Mouse (Mus musculus) activated CD4-positive, CD25-positive, alpha-beta regulatory T cell, adult 9 weeks (primary cell): Measurements from ENCODE around the gene Zfp467. TPM values are rescaled to one million over a fixed set of nuclear protein-coding genes. Genes with fewer than 3 reads are reported as not detected.

Source experiments
- polyA plus RNA-seq: library from polyadenylated mRNA; unstranded; fragments of 100-300 nt; shearing (Covaris generic); gene quantifications from one replicate; pipeline ENCODE4 v1.2.1, GENCODE M21; 2017

The Zfp467 gene
- polyA plus RNA-seq: 17.5 TPM

DNA sequence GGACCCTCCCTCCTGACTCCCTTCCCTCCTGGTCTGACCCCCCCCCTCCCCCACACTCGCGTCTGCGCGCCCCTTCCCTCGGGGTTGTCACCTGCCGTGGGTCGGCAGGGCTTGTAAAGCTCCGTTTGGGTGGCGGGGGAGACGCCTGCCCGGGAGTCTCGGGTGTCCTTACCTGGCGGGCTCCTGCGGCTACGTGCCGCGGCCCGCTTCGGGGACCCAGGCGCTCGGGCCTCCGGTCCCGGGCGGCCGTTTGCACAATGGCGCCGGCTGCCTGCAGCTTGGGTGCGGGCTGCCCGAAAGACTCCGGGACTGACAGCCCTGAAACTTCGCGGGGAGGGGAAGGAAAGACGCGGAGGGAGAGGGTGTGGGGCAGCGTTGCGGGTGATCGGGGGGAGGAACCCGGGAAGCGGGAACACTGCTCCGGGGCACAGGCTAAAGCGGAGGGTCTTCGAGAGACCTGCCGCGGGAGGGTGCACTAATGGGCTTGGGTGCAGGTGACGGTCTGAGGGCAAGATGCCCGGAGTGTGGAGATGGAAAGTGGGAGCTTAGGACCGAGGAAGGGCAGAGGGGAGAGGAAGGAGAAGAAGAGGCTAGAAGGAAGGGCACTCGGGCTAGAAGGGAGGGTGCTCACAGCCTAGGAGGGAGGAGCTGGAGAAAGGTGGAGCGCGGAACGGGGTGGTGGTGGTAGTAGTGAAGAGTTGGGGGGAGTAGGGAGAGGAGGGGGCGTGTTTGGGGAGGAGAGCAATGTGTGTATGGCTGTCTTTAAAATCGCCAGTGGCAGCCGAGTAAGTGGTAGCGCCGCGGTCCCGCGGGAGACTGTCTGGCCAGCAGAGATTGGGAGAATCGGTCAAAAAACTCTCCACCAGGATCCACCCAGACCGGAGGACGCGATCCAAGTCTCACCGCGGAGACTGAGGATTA lies at the start of gene Zfp467:
Gene Zfp467, minus strand, starts transcription at position 645 of the 921 bp plus-strand sequence.

DNA sequence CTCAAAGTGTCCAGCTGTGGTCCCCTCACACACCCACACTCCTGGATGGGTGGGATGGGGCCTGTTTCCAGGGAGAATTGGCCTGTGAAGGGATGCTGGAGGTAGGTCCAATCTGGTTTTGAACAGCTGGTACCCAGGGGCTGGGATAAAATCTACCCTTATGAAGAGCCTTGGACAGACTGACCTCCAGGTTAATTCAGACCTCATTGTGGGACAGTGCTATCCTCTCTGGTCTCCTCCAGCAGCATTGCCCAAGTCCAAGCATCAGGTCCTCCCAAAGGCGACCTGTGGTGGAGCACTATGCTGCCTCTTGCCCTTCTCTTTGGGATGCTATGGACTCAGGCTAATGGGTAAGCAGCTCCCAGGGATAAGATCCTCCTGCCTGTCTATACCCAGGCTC lies 2.3 kb upstream of the Zfp467 start, which contains the start of gene Sspo:
Gene Sspo, plus strand, starts transcription at position 301 of the 400 bp plus-strand sequence.

DNA sequence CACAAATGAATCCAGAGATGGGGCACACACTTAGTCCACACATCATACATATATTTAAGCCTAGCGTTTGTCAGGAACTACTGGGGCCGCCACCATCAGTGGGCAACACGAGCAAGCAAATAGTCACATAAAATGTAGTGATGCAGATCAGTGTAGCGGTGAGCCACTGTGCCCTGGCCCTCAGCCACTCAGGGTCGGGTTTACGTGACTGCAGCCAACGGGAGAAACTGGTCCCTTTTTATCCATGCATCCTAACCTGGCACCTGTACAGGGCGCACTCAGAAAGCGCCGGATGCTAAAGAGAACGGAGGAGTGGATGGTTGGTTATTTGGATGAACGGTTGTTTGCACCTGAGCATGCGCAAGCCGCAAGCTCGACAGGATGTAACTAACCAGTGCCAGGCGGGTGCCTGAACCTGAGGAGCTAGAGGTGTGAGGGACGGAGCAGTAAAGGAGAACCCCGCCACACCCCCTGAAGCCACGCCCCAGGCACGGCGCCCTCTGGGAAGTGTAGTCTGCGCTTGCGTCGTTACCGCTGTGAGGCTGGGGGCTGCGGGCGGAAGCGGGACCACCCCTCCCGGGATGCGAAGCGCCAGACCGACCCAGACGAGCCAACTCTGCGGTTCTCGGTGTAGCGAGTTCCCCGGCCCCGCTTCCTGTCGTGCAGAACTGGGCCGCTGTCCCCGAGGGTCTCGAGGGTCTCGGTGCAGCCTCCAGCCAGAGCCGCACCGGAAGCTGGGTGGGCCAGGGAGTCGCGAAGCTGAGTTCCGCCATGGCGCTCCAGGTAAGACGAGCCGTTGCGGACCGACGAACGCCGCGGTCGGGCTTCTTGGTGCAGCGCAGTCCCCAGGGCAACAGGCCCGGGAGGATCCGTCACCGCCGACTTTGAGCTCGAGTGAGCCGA lies 50.3 kb downstream of the Zfp467 start, which contains the start of gene Krba1:
Gene Krba1, plus strand, starts transcription at position 482 of the 903 bp plus-strand sequence.

Other genes with a start within 250 kb of the Zfp467 start
- 33.9 TPM for gene Krba1, start 50.2 kb downstream of the Zfp467 start, polyA plus RNA-seq
- gene Sspo, start 2.4 kb upstream of the Zfp467 start, polyA plus RNA-seq: 0.32 TPM
- gene Atp6v0e2, start 91.8 kb upstream of the Zfp467 start, polyA plus RNA-seq: 0.17 TPM
- gene Lrrc61, start 109.0 kb upstream of the Zfp467 start, polyA plus RNA-seq: 58.0 TPM
- 0.70 TPM for gene Rarres2, start 127.0 kb upstream of the Zfp467 start, polyA plus RNA-seq
- not detected for gene Gm45021, start 143.8 kb upstream of the Zfp467 start, polyA plus RNA-seq
- 5.3 TPM for gene Repin1, start 148.1 kb upstream of the Zfp467 start, polyA plus RNA-seq
- 1.6 TPM for gene Gm44965, start 148.1 kb upstream of the Zfp467 start, polyA plus RNA-seq
- 3.4 TPM for gene Zfp775, start 156.2 kb upstream of the Zfp467 start, polyA plus RNA-seq
- 3.6 TPM for gene AI854703, start 180.9 kb upstream of the Zfp467 start, polyA plus RNA-seq
- gene Gimap8, start 201.4 kb upstream of the Zfp467 start, polyA plus RNA-seq: 210 TPM
- gene Gimap9, start 230.3 kb upstream of the Zfp467 start, polyA plus RNA-seq: 321 TPM
- 1,867 TPM for gene Gimap4, start 238.7 kb upstream of the Zfp467 start, polyA plus RNA-seq